Mouse (Mus musculus) lung, postnatal 25 days (tissue): ENCODE measurements around the gene Pecr.

Experiments
- DNase-seq: peaks from one replicate; pipeline ENCODE4 v3.0.0; 2022; ENCODE audit warnings: low spot score

Pecr gene

DNA sequence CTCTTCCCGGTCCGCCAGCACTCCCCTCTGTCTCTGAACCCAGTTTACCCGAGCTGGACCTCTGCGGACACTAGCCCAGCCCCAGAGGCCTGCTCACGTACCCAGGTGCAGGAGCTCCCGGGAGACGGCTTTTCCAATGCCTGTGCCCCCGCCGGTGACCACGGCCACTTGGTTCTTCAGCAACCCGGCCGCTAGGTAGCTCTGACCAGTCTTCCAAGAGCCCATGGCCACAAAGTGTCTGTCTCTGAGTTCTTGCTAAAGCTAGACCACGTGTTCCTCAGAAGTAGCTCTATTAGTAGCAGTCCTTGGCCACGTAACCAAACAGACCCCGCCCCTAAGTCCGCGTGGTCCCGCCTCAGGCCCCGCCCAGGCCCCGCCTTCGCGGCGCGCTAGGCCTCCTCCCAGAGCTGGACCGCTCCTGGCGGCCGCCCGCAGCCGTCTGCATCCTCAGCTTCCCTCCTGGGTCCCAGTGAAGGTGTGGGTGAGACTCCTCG is at the start of gene Pecr, which contains the start of gene Tmem169:
Gene Pecr (minus strand): TSS at position 323 of the 494 bp plus-strand sequence.
Gene Tmem169 (plus strand): TSS at position 378 of the 494 bp plus-strand sequence.
- DNase-seq, result peak; percentile 94

- DNase-seq, result peak; percentile 5
Observed at GRCm38 (mm10) chr1:72326162-72326821, 42.2 kb upstream of the Pecr start.

- no peak for DNase-seq
Observed at GRCm38 (mm10) chr1:72323248-72323647, 39.1 kb upstream of the Pecr start.

- DNase-seq, result no peak
Observed at GRCm38 (mm10) chr1:72320759-72321158, 36.6 kb upstream of the Pecr start.

- DNase-seq, result peak; percentile 3
Observed at GRCm38 (mm10) chr1:72316901-72317300, 32.8 kb upstream of the Pecr start.

DNA sequence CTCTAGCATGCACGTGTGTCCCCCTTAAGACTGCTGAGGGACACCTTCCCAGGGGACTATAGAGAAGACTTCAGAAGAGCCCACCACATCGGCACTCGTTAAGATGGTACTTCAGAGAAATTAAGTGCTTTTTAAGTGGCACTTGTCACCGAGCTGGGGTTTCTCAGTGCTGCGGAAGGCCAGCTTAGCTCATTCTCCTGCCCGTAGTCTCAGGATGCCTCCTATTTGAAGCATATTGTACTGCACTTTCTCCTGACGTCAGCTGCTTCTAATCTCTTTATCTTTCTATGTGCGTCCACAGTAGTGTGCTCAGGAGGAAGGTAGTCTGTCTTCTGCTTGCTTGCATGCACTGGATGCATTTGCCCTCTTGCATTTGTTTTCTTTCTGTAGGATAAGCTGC is 32.3 kb upstream of the Pecr start:
- peak; percentile 12 for DNase-seq

DNA sequence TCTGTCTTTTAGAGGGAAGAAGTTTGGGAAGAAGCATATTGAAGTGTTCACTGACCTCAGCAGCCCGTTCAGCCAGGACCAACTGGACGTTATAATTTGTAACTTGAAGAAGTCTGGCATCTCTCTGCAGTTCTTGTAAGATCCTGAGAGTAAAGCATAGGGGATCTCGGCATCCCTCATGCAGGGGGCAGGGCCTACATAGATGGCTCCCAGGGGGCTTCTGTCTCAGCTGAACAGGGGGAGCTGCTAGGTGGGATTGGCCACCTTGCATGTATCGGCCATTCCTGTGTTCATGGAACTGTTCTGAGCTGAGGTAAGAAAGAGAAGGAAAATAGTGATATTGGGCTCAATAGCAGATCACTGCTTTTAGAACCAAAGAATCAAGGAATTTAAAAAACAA is 31.3 kb upstream of the Pecr start:
- DNase-seq, result no peak

- peak; percentile 37 for DNase-seq
Observed at GRCm38 (mm10) chr1:72313399-72314039, 29.4 kb upstream of the Pecr start.

DNA sequence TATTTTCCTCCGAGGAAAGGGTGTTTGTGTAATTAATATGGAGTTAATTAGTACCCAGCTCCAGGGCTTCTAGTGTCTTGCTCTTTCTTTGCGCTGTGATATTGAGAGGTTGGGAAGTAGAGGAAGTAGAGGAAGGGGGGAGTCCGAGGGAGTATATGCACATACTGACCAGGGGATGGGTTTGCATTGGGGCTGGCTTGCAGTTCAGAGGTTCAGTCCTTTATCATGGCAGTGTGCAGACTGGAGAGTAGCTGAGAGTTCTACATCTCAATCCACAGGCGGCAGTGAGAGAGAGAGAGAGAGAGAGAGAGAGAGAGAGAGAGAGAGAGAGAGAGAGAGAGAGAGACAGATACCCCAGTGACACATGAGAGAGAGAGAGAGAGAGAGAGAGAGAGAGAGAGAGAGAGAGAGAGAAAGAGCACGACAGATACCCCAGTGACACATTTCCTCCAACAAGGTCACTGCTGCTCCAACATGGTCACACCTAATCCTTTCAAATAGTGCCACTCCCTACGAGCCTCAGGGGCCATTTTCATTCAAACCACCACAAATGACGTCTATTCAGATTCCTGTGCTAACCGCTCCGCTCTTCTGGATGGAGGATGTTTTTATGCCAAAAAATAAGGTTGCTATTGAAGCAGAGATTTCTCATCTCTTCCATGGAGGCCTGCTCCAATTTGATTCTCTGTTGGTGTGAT is 28.7 kb upstream of the Pecr start:
- no peak for DNase-seq

- DNase-seq, result no peak
Observed at GRCm38 (mm10) chr1:72309744-72310424, 25.8 kb upstream of the Pecr start.

- no peak for DNase-seq
Observed at GRCm38 (mm10) chr1:72308919-72309318, 24.8 kb upstream of the Pecr start.

DNA sequence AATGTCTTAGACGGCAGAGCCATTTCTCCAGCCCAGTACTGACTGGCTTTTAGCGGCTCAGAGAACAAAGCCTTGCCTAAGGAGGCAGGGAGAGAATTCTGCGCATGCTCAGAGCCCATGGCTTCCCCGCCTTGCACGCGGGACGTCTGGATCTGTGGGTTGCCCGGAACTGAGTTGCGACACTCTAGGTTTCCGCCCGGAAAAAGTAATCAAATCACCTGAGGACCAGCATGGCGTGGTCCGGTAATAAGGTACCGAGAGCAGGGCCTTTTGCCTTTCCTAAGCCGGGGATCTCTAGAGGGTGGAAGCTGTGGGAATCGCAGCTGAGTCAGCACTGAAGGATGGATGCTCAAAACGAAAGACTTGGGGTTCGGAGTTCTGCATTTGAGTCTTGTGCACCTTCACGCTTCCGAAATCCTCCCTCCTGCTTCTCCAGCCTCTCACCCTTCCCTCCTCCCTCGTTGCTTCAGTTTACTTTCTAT is 23.2 kb upstream of the Pecr start, which contains the start of gene Xrcc5:
Gene Xrcc5 (plus strand): TSS at position 105 of the 482 bp plus-strand sequence.
- peak; percentile 93 for DNase-seq

GRCm38 (mm10) chr1:72306679-72307181 is 22.6 kb upstream of the Pecr start:
- DNase-seq, result peak; percentile 27

- DNase-seq, result no peak
Observed at GRCm38 (mm10) chr1:72306241-72306640, 22.1 kb upstream of the Pecr start.

DNA sequence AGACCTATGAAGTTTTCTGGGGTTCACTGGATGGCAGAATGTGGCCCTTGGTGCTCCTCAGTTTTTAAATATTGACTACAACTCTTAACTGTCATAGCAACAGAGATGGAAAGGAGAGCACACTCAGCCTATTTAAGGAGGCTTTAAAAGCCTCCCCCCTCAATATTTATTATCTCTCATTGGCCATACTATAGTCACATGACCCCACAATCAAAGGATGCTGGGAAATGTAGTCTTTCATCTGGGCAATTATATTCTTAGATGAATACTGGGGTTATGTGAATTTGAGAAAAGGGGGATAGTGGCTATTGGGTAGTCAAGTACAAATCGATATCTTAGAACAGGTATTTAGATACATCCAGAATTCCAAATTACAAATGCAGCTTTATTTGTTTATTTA is 17.7 kb upstream of the Pecr start:
- no peak for DNase-seq

GRCm38 (mm10) chr1:72295746-72296145 is 11.6 kb upstream of the Pecr start:
- DNase-seq, result no peak

- no peak for DNase-seq
Observed at GRCm38 (mm10) chr1:72293869-72294663, 10.0 kb upstream of the Pecr start.

DNA sequence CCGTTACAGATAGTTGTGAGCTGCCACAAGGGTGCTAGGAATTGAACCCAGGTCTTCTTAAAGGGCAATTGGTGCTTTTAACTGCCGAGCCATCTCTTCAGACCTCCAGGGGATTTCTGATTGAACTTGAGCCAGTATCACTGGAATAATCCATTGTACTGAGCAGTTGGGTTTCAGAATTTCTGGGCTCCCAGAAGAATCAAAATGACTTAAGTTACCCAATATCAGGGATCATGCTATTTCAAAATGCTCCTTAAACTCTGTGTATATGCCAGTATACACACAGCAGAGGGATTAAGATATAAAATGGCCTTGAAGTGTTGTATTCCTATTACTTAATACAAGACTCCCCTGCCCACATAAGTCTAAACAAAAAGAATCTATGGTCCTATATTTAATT is 7.8 kb upstream of the Pecr start:
- no peak for DNase-seq

- no peak for DNase-seq
Observed at GRCm38 (mm10) chr1:72291421-72291820, 7.3 kb upstream of the Pecr start.

DNA sequence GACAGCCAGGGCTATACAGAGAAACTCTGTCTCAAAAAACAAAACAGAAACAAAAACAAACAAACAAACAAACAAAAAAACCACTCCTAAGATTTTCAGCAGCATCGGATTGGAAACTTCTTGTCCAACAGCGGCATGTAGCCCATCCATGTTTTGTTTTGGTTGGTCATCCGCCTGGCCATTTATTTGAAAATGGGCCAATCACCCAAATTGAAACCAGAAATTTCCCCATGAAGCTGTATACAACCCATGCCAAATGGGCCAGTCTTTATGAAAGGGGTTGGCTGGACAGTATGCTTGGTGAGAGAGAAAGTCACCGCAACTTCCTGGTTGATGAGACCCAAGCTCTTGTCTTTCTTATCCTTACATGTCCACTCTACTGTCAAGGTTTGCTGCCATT is 6.8 kb upstream of the Pecr start:
- no peak for DNase-seq

DNA sequence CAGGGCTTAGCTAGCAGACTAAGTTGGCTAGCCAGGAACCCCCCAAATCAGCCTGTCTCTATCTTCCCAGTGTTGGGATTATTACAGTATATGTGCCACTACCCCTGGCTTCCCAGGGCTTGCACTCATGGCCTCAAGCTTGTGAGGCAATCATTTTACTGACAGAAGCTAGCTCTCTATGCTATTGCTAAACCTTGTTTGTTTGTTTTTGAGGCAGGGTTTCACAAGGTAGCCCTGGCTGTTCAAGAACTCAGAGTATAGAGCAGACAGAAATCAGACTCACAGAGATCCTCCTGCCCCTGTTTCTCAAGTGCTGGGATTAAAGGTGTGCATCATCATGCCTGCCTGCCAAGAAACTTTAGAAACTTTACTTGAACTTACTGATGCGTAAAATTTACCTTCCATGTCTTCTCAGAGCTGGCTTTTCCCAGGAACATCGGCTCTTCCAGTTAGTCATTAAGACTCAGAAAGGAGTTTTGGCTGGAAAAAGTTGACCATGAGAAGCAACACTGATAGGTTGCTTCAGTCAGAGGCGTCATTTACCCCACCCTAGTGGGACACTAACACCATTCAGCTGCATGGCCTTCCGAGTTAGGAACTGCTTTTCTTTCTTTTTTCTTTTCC is 4.5 kb upstream of the Pecr start:
- DNase-seq, result no peak
